Mouse (Mus musculus) MEL (cell line): ENCODE measurements at regions not wholly inside any gene's neighbourhood (a gene's known extent, or its start where the extent isn't known, plus 50 kb on each side); places are given as distances from the start of the nearest gene placed in this dataset.

Experiments used
- DNase-seq: peaks from one replicate; pipeline ENCODE4 v3.0.0; 2011; ENCODE audit warnings: low read depth, low spot score
- H3K27ac ChIP-seq: 2 replicates; pipeline ENCODE4 v1.5.1; 2012; ENCODE audit warnings: low read depth, mild to moderate bottlenecking, control low read depth, low read length, moderate library complexity; ENCODE audit not compliant: control insufficient read depth
- H3K27me3 ChIP-seq, 2 experiments: fragments of 150-350 bp in 1 of 2; sonication (generic) in 1 of 2; 2 replicates each; pipeline ENCODE4 v1.6.1; 2012; ENCODE audit warnings: low read length in 2 of 2, mild to moderate bottlenecking in 2 of 2, improper control_type of control experiment in 1 of 2, moderate library complexity in 1 of 2; ENCODE audit not compliant: insufficient read depth in 2 of 2, control insufficient read depth in 1 of 2
- H3K36me3 ChIP-seq, 2 experiments: 2 replicates each; pipeline ENCODE4 v1.6.1; 2012 to 2014; ENCODE audit warnings: low read length in 2 of 2, improper control_type of control experiment in 1 of 2, inconsistent platforms in 1 of 2, mild to moderate bottlenecking in 1 of 2; ENCODE audit not compliant: insufficient read depth in 2 of 2, control insufficient read depth in 1 of 2
- H3K4me1 ChIP-seq, 2 experiments: fragments of 150-350 bp in 1 of 2; sonication (generic) in 1 of 2; 2 replicates each; pipeline ENCODE4 v1.6.1; 2012; ENCODE audit warnings: low read length in 2 of 2, improper control_type of control experiment in 1 of 2, mild to moderate bottlenecking in 1 of 2; ENCODE audit not compliant: insufficient read depth in 2 of 2, control insufficient read depth in 1 of 2
- H3K4me3 ChIP-seq, 2 experiments: fragments of 150-350 bp in 1 of 2; sonication (generic) in 1 of 2; 2 replicates each; pipeline ENCODE4 v1.5.1; 2012; ENCODE audit warnings: low read depth in 2 of 2, low read length in 2 of 2, mild to moderate bottlenecking in 2 of 2, moderate library complexity in 2 of 2, control low read depth in 1 of 2, improper control_type of control experiment in 1 of 2; ENCODE audit not compliant: control insufficient read depth in 1 of 2, insufficient read depth in 1 of 2
- H3K79me2 ChIP-seq: 2 replicates; pipeline ENCODE4 v1.6.1; 2012; ENCODE audit warnings: mild to moderate bottlenecking, low read length, moderate library complexity; ENCODE audit not compliant: control insufficient read depth, poor library complexity, insufficient read depth
- H3K9ac ChIP-seq: 2 replicates; pipeline ENCODE4 v1.6.1; 2012; ENCODE audit warnings: low read depth, mild to moderate bottlenecking, control low read depth, low read length, moderate library complexity; ENCODE audit not compliant: control insufficient read depth, poor library complexity, severe bottlenecking
- H3K9me3 ChIP-seq: fragments of 150-350 bp; sonication (generic); replicated peaks from 2 replicates; pipeline ENCODE4 v1.6.1; 2012; ENCODE audit warnings: mild to moderate bottlenecking, low read length, improper control_type of control experiment, moderate library complexity; ENCODE audit not compliant: insufficient read depth
- BHLHE40 ChIP-seq: IDR thresholded peaks from 2 replicates; pipeline ENCODE4 v1.6.1; 2012; ENCODE audit warnings: low read depth, mild to moderate bottlenecking, inconsistent platforms, low read length, improper control_type of control experiment, borderline replicate concordance
- CHD2 ChIP-seq: IDR thresholded peaks from 2 replicates; pipeline ENCODE4 v1.6.1; 2011; ENCODE audit warnings: low read length, improper control_type of control experiment
- CTCF ChIP-seq, 3 experiments: IDR thresholded peaks in 2 of 3; conservative IDR thresholded peaks in 1 of 3; 2 replicates each; pipeline ENCODE4 v1.5.1; 2011 to 2012; ENCODE audit warnings: low read length in 3 of 3, low read depth in 2 of 3, mild to moderate bottlenecking in 2 of 3, improper control_type of control experiment in 1 of 3, inconsistent platforms in 1 of 3, mixed read lengths in 1 of 3, moderate library complexity in 1 of 3; ENCODE audit not compliant: control insufficient read depth in 1 of 3, insufficient read depth in 1 of 3, poor library complexity in 1 of 3, severe bottlenecking in 1 of 3
- E2F4 ChIP-seq: IDR thresholded peaks from 2 replicates; pipeline ENCODE4 v1.6.1; 2011; ENCODE audit warnings: low read depth, low read length, improper control_type of control experiment, borderline replicate concordance
- ELF1 ChIP-seq: IDR thresholded peaks from 2 replicates; pipeline ENCODE4 v1.6.1; 2014; ENCODE audit warnings: low read depth, mild to moderate bottlenecking, inconsistent platforms, low read length, improper control_type of control experiment, moderate library complexity
- EP300 ChIP-seq, 2 experiments: IDR thresholded peaks; 2 replicates each; pipeline ENCODE4 v1.6.1; 2011; ENCODE audit warnings: improper control_type of control experiment in 2 of 2, low read length in 2 of 2, low read depth in 1 of 2, mild to moderate bottlenecking in 1 of 2
- ETS1 ChIP-seq: IDR thresholded peaks from 2 replicates; pipeline ENCODE4 v1.6.1; 2012; ENCODE audit warnings: low read depth, mild to moderate bottlenecking, inconsistent platforms, low read length, improper control_type of control experiment, moderate library complexity
- GATA1 ChIP-seq: IDR thresholded peaks from 2 replicates; pipeline ENCODE4 v1.6.1; 2011; ENCODE audit warnings: low read depth, low read length, improper control_type of control experiment
- HCFC1 ChIP-seq: IDR thresholded peaks from 2 replicates; pipeline ENCODE4 v1.6.1; 2012; ENCODE audit warnings: low read depth, mild to moderate bottlenecking, inconsistent platforms, low read length, improper control_type of control experiment, moderate library complexity
- KAT2A ChIP-seq: conservative IDR thresholded peaks from 2 replicates; pipeline ENCODE4 v1.6.1; 2012; ENCODE audit warnings: low read depth, low read length, improper control_type of control experiment, inconsistent platforms
- MAFK ChIP-seq: IDR thresholded peaks from 2 replicates; pipeline ENCODE4 v1.6.1; 2011; ENCODE audit warnings: low read depth, mild to moderate bottlenecking, low read length, improper control_type of control experiment, borderline replicate concordance
- MAX ChIP-seq: IDR thresholded peaks from 2 replicates; pipeline ENCODE4 v1.6.1; 2011; ENCODE audit warnings: low read length, improper control_type of control experiment
- MAZ ChIP-seq: IDR thresholded peaks from 2 replicates; pipeline ENCODE4 v1.6.1; 2012; ENCODE audit warnings: low read depth, mild to moderate bottlenecking, inconsistent platforms, low read length, improper control_type of control experiment
- MEF2A ChIP-seq: IDR thresholded peaks from 2 replicates; pipeline ENCODE4 v1.6.1; 2014; ENCODE audit warnings: low read depth, mild to moderate bottlenecking, inconsistent platforms, low read length, improper control_type of control experiment; ENCODE audit not compliant: poor library complexity, insufficient replicate concordance, severe bottlenecking; ENCODE audit errors: extremely low read depth
- POLR2A ChIP-seq, 2 experiments: IDR thresholded peaks; 2 replicates each; pipeline ENCODE4 v1.6.1; 2011 to 2012; ENCODE audit warnings: low read length in 2 of 2, mild to moderate bottlenecking in 2 of 2, control low read depth in 1 of 2, improper control_type of control experiment in 1 of 2, low read depth in 1 of 2, moderate library complexity in 1 of 2; ENCODE audit not compliant: control insufficient read depth in 1 of 2, insufficient read depth in 1 of 2, poor library complexity in 1 of 2
- POLR2AphosphoS5 ChIP-seq: IDR thresholded peaks from 2 replicates; pipeline ENCODE4 v1.6.1; 2012; ENCODE audit warnings: low read depth, borderline replicate concordance, mild to moderate bottlenecking, inconsistent platforms, low read length, moderate library complexity, mixed read lengths
- RAD21 ChIP-seq: IDR thresholded peaks from 2 replicates; pipeline ENCODE4 v1.6.1; 2011; ENCODE audit warnings: mild to moderate bottlenecking, low read depth, low read length, improper control_type of control experiment
- RCOR1 ChIP-seq: IDR thresholded peaks from 2 replicates; pipeline ENCODE4 v1.6.1; 2012; ENCODE audit warnings: low read depth, mild to moderate bottlenecking, inconsistent platforms, low read length, improper control_type of control experiment
- SIN3A ChIP-seq: IDR thresholded peaks from 2 replicates; pipeline ENCODE4 v1.6.1; 2012; ENCODE audit warnings: low read length, improper control_type of control experiment, inconsistent platforms
- SMC3 ChIP-seq: IDR thresholded peaks from 2 replicates; pipeline ENCODE4 v1.6.1; 2011; ENCODE audit warnings: low read depth, low read length, improper control_type of control experiment
- TAL1 ChIP-seq: IDR thresholded peaks from 2 replicates; pipeline ENCODE4 v1.6.1; 2012; ENCODE audit warnings: mild to moderate bottlenecking, inconsistent platforms, low read length, moderate library complexity, mixed read lengths
- TBP ChIP-seq: IDR thresholded peaks from 2 replicates; pipeline ENCODE4 v1.8.0; 2011; ENCODE audit warnings: low read depth, low read length, improper control_type of control experiment
- TCF12 ChIP-seq: IDR thresholded peaks from 2 replicates; pipeline ENCODE4 v1.6.1; 2014; ENCODE audit warnings: low read depth, mild to moderate bottlenecking, inconsistent platforms, low read length, improper control_type of control experiment, moderate library complexity
- UBTF ChIP-seq: IDR thresholded peaks from 2 replicates; pipeline ENCODE4 v1.6.1; 2012; ENCODE audit warnings: low read depth, mild to moderate bottlenecking, inconsistent platforms, low read length, improper control_type of control experiment, moderate library complexity, borderline replicate concordance; ENCODE audit not compliant: insufficient read depth
- USF2 ChIP-seq, 2 experiments: IDR thresholded peaks; 2 replicates each; pipeline ENCODE4 v1.6.1; 2011 to 2012; ENCODE audit warnings: improper control_type of control experiment in 2 of 2, low read length in 2 of 2, borderline replicate concordance in 1 of 2, inconsistent platforms in 1 of 2, low read depth in 1 of 2, mild to moderate bottlenecking in 1 of 2; ENCODE audit not compliant: insufficient read depth in 1 of 2
- ZC3H11A ChIP-seq: IDR thresholded peaks from 2 replicates; pipeline ENCODE4 v1.6.1; 2012; ENCODE audit warnings: low read depth, mild to moderate bottlenecking, inconsistent platforms, low read length, improper control_type of control experiment
- ZKSCAN1 ChIP-seq: IDR thresholded peaks from 2 replicates; pipeline ENCODE4 v1.6.1; 2012; ENCODE audit warnings: low read depth, mild to moderate bottlenecking, inconsistent platforms, low read length, improper control_type of control experiment, moderate library complexity
- ZMIZ1 ChIP-seq: IDR thresholded peaks from 2 replicates; pipeline ENCODE4 v1.6.1; 2012; ENCODE audit warnings: low read depth, mild to moderate bottlenecking, inconsistent platforms, low read length, improper control_type of control experiment, moderate library complexity
- ZNF384 ChIP-seq: IDR thresholded peaks from 2 replicates; pipeline ENCODE4 v1.6.1; 2012; ENCODE audit warnings: low read depth, mild to moderate bottlenecking, inconsistent platforms, low read length, improper control_type of control experiment

- TF ChIP-seq TCF12 (no peak), MAX (no peak)
Measured at GRCm38 (mm10) chrX:96878721-96879120, 165.5 kb downstream of the Gpr165 start (continued).

- Histone ChIP-seq H3K27me3 (no peaks in the 10 kb centered on the region), H3K36me3 (no peaks in the 10 kb centered on the region), H3K9me3 (no peaks in the 10 kb centered on the region), H3K27ac (no peak overlapping the region), H3K9ac (no peak overlapping the region), H3K4me3 (no peak overlapping the region), H3K79me2 (no peaks in the 10 kb centered on the region), H3K4me1 (no peaks in the 10 kb centered on the region)
- TF ChIP-seq UBTF = no peak
- DNase-seq = no peak
Measured at GRCm38 (mm10) chrX:96879154-96879553, 165.9 kb downstream of the Gpr165 start.

- peak; percentile 23 for DNase-seq
- no peak overlapping the region for H3K4me3 ChIP-seq
- no peaks in the 10 kb centered on the region for H3K9me3 ChIP-seq
- H3K27me3 ChIP-seq = no peaks in the 10 kb centered on the region
- TF ChIP-seq MAZ (no peak), CHD2 (no peak), GATA1 (no peak), ZMIZ1 (no peak), UBTF (no peak), E2F4 (no peak), MAX (no peak), ZKSCAN1 (no peak), SMC3 (peak; percentile 79), USF2 (IDR thresholded peaks at IDR 0.05; ENCODE audit: borderline replicate concordance in 1 of 2, insufficient read depth in 1 of 2, low read depth in 1 of 2, low read length in 2 of 2) (no peak), TBP (no peak), ETS1 (no peak), RAD21 (peak; percentile 75), HCFC1 (no peak), TCF12 (no peak), KAT2A (no peak), ZC3H11A (peak; percentile 61), SIN3A (no peak), ZNF384 (peak; percentile 52), TAL1 (no peak), POLR2A (IDR thresholded peaks at IDR 0.05; ENCODE audit: control insufficient read depth in 1 of 2, insufficient read depth in 1 of 2, low read depth in 1 of 2, low read length in 2 of 2, poor library complexity in 1 of 2) (no peak), EP300 (IDR thresholded peaks at IDR 0.05; ENCODE audit: low read depth in 1 of 2, low read length in 2 of 2) (no peak), MEF2A (no peak), CTCF (IDR thresholded peaks at IDR 0.05 in 2 of 3, conservative IDR thresholded peaks at IDR 0.05 in 1 of 3; ENCODE audit: control insufficient read depth in 1 of 3, insufficient read depth in 1 of 3, low read depth in 2 of 3, low read length in 3 of 3, poor library complexity in 1 of 3, severe bottlenecking in 1 of 3) (peak in 2 of 3 experiments; percentile 5 to 60; a peak in 2 of 6 replicates), ELF1 (no peak), POLR2AphosphoS5 (no peak), MAFK (no peak), RCOR1 (no peak), BHLHE40 (no peak)
- TF ChIP-seq, all 39 proteins: peak for 5
- Histone ChIP-seq H3K4me1 (no peaks in the 10 kb centered on the region), H3K79me2 (no peaks in the 10 kb centered on the region), H3K27ac (no peak overlapping the region), H3K9ac (no peak overlapping the region), H3K36me3 (no peaks in the 10 kb centered on the region)
Measured at GRCm38 (mm10) chrX:96900636-96901035, 171.8 kb upstream of the Pgr15l start.
